Mouse (Mus musculus): ENCODE results near the gene C2cd4a. TPM values are rescaled to one million over a fixed set of nuclear protein-coding genes. Genes with fewer than 3 reads are reported as not detected.

The C2cd4a gene
- polyA plus RNA-seq, 1 experiment from 2014 or later = 0.11 TPM

DNA sequence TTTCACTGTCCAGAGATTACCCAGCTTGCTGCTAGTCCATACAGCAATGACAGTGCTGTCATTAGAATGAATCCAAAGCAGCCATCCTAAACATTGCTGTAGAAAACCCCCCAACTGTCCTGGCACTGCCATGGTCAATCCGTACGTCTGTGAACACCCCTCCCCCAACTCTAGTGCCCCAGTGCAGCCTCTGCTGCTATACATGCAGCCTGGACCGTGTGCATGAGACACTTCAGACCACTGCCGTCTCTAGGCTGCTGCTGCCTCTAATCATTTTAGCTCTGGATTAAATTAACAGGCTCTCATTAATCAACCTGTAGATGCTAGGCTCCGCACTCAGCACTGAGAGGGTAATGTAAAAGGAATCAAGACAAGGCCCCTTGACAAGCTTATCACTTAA is 25.1 kb downstream of the C2cd4a start:
- ATAC-seq (replicated peaks) = no peak
- Histone ChIP-seq H3K4me1 (no peaks in the 10 kb centered on the region), H3K9ac (replicated peaks) (no peak overlapping the region), H3K36me3 (no peaks in the 10 kb centered on the region), H3K9me3 (no peaks in the 10 kb centered on the region), H3K27ac (replicated peaks) (no peak overlapping the region), H3K4me2 (replicated peaks) (no peak overlapping the region), H3K27me3 (no peaks in the 10 kb centered on the region), H3K4me3 (no peak overlapping the region)
- WGBS = 73% methylated on average over 5 of the region's 5 CpGs

DNA sequence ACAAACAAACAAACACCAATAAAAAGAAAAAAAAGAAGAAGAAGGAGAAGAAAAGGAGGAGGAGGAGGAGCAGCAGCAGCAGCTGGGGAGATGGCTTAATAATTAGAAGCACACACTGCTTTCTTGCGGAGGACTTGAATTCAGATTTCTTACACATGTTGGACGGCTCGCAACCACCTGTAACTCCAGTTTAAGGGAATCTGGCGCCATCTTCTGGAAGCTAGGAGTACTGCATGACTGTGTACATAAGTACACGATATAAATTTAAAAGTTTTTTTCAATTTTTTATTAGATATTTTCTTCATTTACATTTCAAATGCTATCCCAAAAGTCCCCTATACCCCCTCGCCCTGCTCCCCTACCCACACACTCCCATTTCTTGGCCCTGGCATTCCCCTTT is 29.9 kb downstream of the C2cd4a start:
- H3K9me3 ChIP-seq = no peaks in the 10 kb centered on the region
- H3K4me2 ChIP-seq (replicated peaks) = no peak overlapping the region
- H3K36me3 ChIP-seq = no peaks in the 10 kb centered on the region
- H3K4me1 ChIP-seq = 0 out of 2 replicates have a peak, but pooled peaks cover under 1% of the 10 kb centered on the region
- H3K27me3 ChIP-seq = no peaks in the 10 kb centered on the region
- no peak overlapping the region for H3K4me3 ChIP-seq
- ATAC-seq (replicated peaks) = no peak
- no peak overlapping the region for H3K9ac ChIP-seq (replicated peaks)
- WGBS = 26% methylated on average over 6 of the region's 6 CpGs
- no peak overlapping the region for H3K27ac ChIP-seq (replicated peaks)

DNA sequence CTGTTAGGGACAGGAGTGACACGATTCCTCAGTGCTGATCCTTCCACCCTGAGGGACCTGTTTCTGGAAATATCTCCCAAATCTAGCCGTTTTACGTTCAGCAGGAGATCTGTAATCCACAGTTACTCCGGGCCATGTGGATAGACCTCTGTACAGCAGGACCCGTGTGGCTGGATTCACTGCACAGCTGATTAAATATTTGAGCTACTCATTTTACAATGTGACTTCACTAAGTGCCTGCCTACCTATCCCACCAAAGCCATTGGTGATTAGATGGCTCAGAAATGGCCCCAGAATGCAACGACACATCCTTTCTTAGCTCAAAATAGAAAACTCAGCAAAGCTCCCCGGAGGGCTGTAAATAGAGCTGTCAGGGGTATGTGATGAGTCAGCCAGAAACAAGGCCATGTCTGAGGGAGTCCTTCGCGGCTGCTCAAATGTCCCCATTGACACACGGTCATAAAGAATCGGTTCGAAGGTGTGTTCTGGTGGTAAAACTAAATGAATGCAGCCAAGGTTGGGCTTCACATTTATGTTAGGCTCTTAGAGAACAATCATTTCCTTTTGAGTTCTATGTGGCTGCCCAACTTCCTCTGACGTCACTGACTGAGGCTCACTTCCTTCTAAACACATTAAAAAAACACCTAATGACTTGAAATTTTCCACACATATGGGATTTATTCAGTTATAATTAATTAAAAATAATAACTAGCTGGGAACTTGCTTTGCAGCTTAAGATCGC is 32.9 kb downstream of the C2cd4a start:
- Histone ChIP-seq H3K4me1 (peaks cover 23% of the 10 kb centered on the region), H3K36me3 (no peaks in the 10 kb centered on the region), H3K27me3 (no peaks in the 10 kb centered on the region), H3K4me2 (replicated peaks) (no peak overlapping the region), H3K27ac (replicated peaks) (no peak overlapping the region), H3K9ac (replicated peaks) (no peak overlapping the region), H3K9me3 (no peaks in the 10 kb centered on the region), H3K4me3 (no peak overlapping the region)
- WGBS = 65% methylated on average over 14 of the region's 14 CpGs
- no peak for ATAC-seq (replicated peaks)

DNA sequence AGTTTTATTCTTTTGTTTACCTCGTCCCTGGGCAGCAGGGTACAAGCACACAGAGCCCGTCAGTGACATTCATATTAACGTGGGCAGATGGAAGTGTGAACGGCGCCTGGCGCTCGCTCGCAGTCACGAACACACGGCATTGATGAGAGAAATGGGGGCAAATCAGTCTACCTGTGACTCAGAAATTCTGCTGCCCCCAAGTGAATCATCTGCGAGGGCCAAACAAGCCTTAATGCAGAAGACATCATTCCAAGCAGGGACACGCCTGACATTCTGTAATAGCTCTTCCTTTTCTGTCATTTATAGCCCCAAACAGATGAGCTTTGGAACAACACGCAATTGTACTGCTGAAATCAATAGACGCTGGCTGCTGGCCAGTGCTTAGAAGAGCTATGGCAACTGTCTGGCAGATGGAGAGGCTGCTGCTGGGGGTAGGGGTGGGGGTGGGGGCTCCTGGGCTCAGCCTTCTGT is 36.9 kb downstream of the C2cd4a start:
- Histone ChIP-seq H3K9ac (replicated peaks) (no peak overlapping the region), H3K36me3 (no peaks in the 10 kb centered on the region), H3K4me1 (peaks cover 27% of the 10 kb centered on the region), H3K9me3 (no peaks in the 10 kb centered on the region), H3K27me3 (no peaks in the 10 kb centered on the region), H3K4me3 (no peak overlapping the region), H3K4me2 (replicated peaks) (peak overlapping the region; percentile 34), H3K27ac (replicated peaks) (peak overlapping the region; percentile 74)
- peak; percentile 79 for ATAC-seq (replicated peaks)
- WGBS = 15% methylated on average over 14 of the region's 14 CpGs

DNA sequence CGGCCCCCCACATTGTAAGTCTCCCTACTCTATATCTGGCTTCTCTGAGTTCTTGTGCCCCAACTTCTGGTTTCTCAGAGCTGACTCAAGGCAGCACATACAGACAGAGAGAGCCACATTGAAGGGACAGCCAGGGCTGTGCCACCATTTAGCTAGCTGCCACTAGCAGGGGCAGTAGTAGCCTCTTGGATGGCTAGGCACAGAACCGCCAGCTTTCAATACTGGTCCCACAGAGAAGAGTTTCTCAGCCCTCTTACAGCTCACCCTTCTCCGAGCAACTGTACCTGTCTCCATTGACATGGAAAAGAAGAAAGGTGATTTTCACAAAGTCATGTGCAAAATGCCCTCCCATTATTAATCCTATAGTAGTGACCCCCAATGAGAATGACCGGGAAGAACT is 37.5 kb downstream of the C2cd4a start:
- Histone ChIP-seq H3K36me3 (no peaks in the 10 kb centered on the region), H3K9ac (replicated peaks) (no peak overlapping the region), H3K27me3 (no peaks in the 10 kb centered on the region), H3K4me1 (peaks cover 27% of the 10 kb centered on the region), H3K4me3 (no peak overlapping the region), H3K9me3 (no peaks in the 10 kb centered on the region), H3K27ac (replicated peaks) (peak overlapping the region; percentile 74; the same call in 1 of the 2 replicates), H3K4me2 (replicated peaks) (no peak overlapping the region)
- no peak for ATAC-seq (replicated peaks)
- WGBS = 86% methylated on average over 4 of the region's 4 CpGs

DNA sequence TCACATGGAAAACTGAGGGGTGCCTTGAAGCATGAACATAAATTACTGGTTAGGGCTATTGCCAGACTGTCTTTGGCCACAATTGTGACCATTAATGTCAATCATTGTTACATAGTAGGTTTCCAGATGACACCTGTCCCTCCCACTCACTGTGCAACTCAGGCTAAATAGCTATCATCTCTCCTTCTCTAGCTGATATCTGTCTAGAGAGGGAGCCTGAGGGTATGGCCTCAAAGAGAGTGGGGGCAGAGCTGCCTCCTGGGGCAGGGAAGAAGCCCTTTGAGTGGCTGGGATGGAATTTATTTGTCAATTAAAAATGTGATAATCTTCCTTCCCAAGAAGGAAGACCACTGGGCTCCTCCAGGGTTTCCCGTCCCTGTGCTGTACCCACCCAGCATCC is 37.9 kb downstream of the C2cd4a start:
- Histone ChIP-seq H3K27me3 (no peaks in the 10 kb centered on the region), H3K9me3 (no peaks in the 10 kb centered on the region), H3K4me1 (peaks cover 27% of the 10 kb centered on the region), H3K9ac (replicated peaks) (no peak overlapping the region), H3K4me3 (no peak overlapping the region), H3K27ac (replicated peaks) (0 out of 2 replicates have a peak overlapping the region, but pooled peaks have one; percentile 74), H3K4me2 (replicated peaks) (no peak overlapping the region), H3K36me3 (no peaks in the 10 kb centered on the region)
- no peak for ATAC-seq (replicated peaks)
- 80% methylated on average over 1 of the region's 1 CpGs for WGBS

DNA sequence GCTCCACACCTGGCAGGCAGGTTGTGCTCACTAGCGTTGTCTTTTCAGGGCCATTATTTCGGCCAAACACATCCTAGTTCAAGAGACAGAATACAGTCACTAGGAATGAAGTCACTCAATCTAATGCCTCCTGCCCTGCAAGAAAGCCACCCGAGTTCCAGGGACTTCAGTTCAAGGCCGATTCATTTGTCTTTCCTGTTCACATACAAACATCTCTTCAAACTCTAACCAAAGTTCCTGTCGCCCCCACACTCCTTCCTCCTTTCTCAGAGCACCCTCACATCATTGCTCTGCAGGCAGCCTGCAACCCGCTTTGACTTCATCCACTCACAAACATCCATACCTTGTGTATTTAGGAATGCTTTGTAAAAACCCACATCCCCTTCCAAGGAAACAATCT is 38.6 kb downstream of the C2cd4a start:
- H3K4me2 ChIP-seq (replicated peaks) = no peak overlapping the region
- no peaks in the 10 kb centered on the region for H3K9me3 ChIP-seq
- H3K36me3 ChIP-seq = no peaks in the 10 kb centered on the region
- no peak for ATAC-seq (replicated peaks)
- no peak overlapping the region for H3K27ac ChIP-seq (replicated peaks)
- peaks cover 27% of the 10 kb centered on the region for H3K4me1 ChIP-seq
- H3K27me3 ChIP-seq = no peaks in the 10 kb centered on the region
- no peak overlapping the region for H3K9ac ChIP-seq (replicated peaks)
- 84% methylated on average over 6 of the region's 6 CpGs for WGBS
- H3K4me3 ChIP-seq = no peak overlapping the region

DNA sequence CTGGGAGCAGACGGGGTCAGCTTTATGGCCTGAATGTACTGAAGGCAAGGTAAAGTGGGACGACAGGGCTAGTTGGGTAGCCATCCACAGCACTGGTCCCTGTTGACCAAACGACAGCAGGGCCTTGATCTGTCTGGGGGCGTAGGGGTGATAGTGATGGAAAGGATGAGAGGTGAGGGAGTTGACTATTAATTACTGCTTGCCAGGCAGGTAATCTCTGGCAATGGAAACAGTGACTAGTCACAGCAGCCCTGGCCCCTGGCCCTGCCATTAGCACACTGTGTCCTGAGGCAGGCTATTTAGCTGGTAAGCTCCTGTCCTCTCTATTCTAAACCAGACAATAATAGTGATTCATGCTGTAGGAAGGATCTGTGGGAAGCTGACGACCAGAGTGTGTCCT is 39.7 kb downstream of the C2cd4a start:
- Histone ChIP-seq H3K4me3 (no peak overlapping the region), H3K9me3 (no peaks in the 10 kb centered on the region), H3K27me3 (no peaks in the 10 kb centered on the region), H3K4me1 (peaks cover 27% of the 10 kb centered on the region), H3K4me2 (replicated peaks) (no peak overlapping the region), H3K27ac (replicated peaks) (no peak overlapping the region), H3K36me3 (no peaks in the 10 kb centered on the region), H3K9ac (replicated peaks) (no peak overlapping the region)
- ATAC-seq (replicated peaks) = no peak
- WGBS = 68% methylated on average over 5 of the region's 5 CpGs

DNA sequence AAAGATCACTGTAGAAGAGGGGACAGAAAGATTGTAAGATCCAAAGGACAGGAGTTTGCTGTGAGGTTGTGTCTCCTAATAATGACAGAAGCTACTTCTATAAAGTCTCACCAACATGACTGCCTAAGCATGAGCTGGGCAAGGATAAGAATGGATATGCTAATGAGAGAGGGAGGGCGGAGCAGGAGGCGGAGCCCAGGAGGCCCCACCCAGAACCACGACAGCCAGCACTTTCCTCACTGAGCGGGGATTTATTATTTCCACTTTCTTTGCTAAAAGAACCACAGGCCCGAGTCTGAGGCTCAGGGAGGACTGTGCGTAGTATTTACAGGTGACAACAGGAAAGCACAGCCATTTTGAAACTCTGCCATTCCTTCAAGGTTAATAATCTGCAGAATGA is 44.5 kb downstream of the C2cd4a start:
- Histone ChIP-seq H3K4me1 (no peaks in the 10 kb centered on the region), H3K36me3 (no peaks in the 10 kb centered on the region), H3K4me2 (replicated peaks) (no peak overlapping the region), H3K9ac (replicated peaks) (no peak overlapping the region), H3K27me3 (no peaks in the 10 kb centered on the region), H3K9me3 (no peaks in the 10 kb centered on the region), H3K27ac (replicated peaks) (no peak overlapping the region), H3K4me3 (no peak overlapping the region)
- 67% methylated on average over 6 of the region's 6 CpGs for WGBS
- ATAC-seq (replicated peaks) = no peak

DNA sequence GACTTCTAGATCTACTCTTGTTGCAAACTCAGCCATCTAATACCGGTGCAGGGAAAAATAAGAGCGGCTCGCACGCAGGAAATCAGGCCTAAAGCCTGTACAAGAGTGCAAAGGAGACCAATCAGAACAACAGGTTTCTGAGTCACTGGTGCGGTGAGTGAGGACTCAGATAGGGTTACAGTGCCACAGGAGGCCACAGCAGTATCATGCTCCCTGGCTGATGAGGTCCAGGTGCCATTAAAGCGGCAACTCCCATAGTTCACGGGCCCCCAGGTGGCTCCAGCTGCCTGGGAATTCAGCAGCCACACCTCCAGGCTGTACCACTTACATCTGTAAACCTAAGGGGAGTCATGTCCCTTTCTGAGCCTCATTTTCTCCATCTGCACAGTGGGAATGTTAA is 45.8 kb downstream of the C2cd4a start:
- no peaks in the 10 kb centered on the region for H3K27me3 ChIP-seq
- no peaks in the 10 kb centered on the region for H3K9me3 ChIP-seq
- no peaks in the 10 kb centered on the region for H3K36me3 ChIP-seq
- H3K27ac ChIP-seq (replicated peaks) = no peak overlapping the region
- H3K4me3 ChIP-seq = no peak overlapping the region
- no peak for ATAC-seq (replicated peaks)
- WGBS = 92% methylated on average over 7 of the region's 7 CpGs
- H3K4me1 ChIP-seq = no peaks in the 10 kb centered on the region
- H3K9ac ChIP-seq (replicated peaks) = no peak overlapping the region
- no peak overlapping the region for H3K4me2 ChIP-seq (replicated peaks)

DNA sequence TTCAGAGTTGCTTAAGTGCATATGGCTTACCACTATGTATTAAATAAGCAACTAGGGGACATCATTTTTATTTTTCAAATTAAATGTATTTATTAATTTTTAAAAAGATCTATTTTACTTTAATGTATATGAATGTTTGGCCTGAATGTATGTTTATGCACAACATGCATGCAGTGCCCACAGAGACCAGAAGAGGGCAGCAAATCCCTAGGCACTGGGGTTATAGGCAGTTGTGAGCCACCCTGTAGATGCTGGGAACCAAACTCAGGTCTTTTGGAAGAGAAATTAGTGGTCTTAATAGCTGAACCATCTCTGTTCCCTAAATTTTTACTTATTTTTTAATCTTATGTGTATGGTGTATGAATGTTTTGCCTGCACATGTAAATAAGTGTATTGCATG is 48.2 kb downstream of the C2cd4a start:
- Histone ChIP-seq H3K36me3 (no peaks in the 10 kb centered on the region), H3K9me3 (no peaks in the 10 kb centered on the region), H3K4me3 (no peak overlapping the region), H3K27ac (replicated peaks) (no peak overlapping the region), H3K4me1 (no peaks in the 10 kb centered on the region), H3K9ac (replicated peaks) (no peak overlapping the region), H3K27me3 (no peaks in the 10 kb centered on the region), H3K4me2 (replicated peaks) (no peak overlapping the region)
- ATAC-seq (replicated peaks) = no peak

DNA sequence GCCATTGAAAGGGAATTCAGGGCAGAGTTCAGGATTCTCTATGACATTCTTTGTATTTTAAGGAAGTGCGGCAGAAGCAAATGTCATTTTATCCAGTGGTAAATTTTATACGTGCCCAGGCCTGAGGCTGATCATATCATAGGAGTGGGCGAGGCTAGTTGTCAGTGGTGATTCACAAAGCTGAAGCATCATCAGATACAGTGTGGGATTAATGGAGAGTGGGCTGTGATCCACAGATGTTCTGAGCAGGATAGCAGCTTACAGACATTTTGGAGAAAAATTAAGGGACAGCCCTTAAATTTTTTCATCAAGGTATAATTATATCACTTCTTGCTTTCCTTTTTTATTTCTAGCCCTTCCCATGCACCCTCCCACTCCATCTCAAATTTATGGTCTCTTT is 48.7 kb downstream of the C2cd4a start:
- WGBS = 87% methylated on average over 3 of the region's 3 CpGs
- no peak for ATAC-seq (replicated peaks)
- no peaks in the 10 kb centered on the region for H3K27me3 ChIP-seq
- no peak overlapping the region for H3K4me3 ChIP-seq
- no peak overlapping the region for H3K9ac ChIP-seq (replicated peaks)
- H3K36me3 ChIP-seq = no peaks in the 10 kb centered on the region
- no peak overlapping the region for H3K4me2 ChIP-seq (replicated peaks)
- H3K9me3 ChIP-seq = no peaks in the 10 kb centered on the region
- no peak overlapping the region for H3K27ac ChIP-seq (replicated peaks)
- H3K4me1 ChIP-seq = no peaks in the 10 kb centered on the region

DNA sequence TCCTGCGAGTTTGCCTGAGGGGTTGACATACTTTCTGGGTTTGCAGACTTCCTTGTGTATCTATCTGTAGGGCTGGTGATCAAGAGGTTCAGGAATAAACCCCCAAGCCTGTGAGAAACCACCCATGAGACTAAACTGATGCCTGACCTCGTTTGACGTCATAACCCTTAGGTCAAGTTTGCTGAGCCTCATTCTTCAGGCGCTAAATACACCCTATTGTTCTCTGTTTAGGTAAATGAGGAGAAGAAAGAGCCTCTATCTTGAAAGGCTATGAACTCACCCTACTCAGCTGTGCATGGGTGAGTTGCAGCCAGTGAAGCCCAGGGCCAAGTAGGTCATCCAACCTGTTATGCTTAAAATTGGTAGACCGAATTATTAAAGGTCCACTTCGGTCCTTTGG is 49.3 kb downstream of the C2cd4a start:
- H3K4me3 ChIP-seq = no peak overlapping the region
- H3K27me3 ChIP-seq = no peaks in the 10 kb centered on the region
- no peaks in the 10 kb centered on the region for H3K4me1 ChIP-seq
- H3K9me3 ChIP-seq = no peaks in the 10 kb centered on the region
- WGBS = 74% methylated on average over 6 of the region's 6 CpGs
- H3K9ac ChIP-seq (replicated peaks) = no peak overlapping the region
- H3K27ac ChIP-seq (replicated peaks) = no peak overlapping the region
- ATAC-seq (replicated peaks) = no peak
- no peaks in the 10 kb centered on the region for H3K36me3 ChIP-seq
- H3K4me2 ChIP-seq (replicated peaks) = no peak overlapping the region
